Mouse (Mus musculus): ENCODE measurements around the gene Gm49387. TPM values are rescaled to one million over a fixed set of nuclear protein-coding genes. Genes with fewer than 3 reads are reported as not detected.

The Gm49387 gene
- total RNA-seq, 4 experiments from 2014 or later, result 0.46 to 1.1 (median 0.75) TPM; not detected in 1

- DNase-seq (ENCODE audit: low spot score), result no peak
Measured at GRCm38 (mm10) chr14:31576846-31577697, 63.6 kb downstream of the Gm49387 start.

GRCm38 (mm10) chr14:31575866-31576265 lies 64.8 kb downstream of the Gm49387 start:
- DNase-seq (ENCODE audit: low spot score), result no peak

GRCm38 (mm10) chr14:31574903-31575665 lies 65.6 kb downstream of the Gm49387 start:
- no peak for DNase-seq (ENCODE audit: low spot score)

GRCm38 (mm10) chr14:31572561-31573175 lies 68.0 kb downstream of the Gm49387 start:
- no peak for DNase-seq (ENCODE audit: low spot score)

- no peak for DNase-seq (ENCODE audit: low spot score)
Measured at GRCm38 (mm10) chr14:31571419-31571818, 69.3 kb downstream of the Gm49387 start.

GRCm38 (mm10) chr14:31570131-31570951 lies 70.3 kb downstream of the Gm49387 start:
- DNase-seq (ENCODE audit: low spot score), result no peak

GRCm38 (mm10) chr14:31569151-31569631 lies 71.5 kb downstream of the Gm49387 start:
- peak; percentile 48 for DNase-seq (ENCODE audit: low spot score)

- no peak for DNase-seq (ENCODE audit: low spot score)
Measured at GRCm38 (mm10) chr14:31565478-31566212, 75.0 kb downstream of the Gm49387 start.

GRCm38 (mm10) chr14:31564452-31565179 lies 76.1 kb downstream of the Gm49387 start:
- DNase-seq (ENCODE audit: low spot score), result peak; percentile 73

- no peak for DNase-seq (ENCODE audit: low spot score)
Measured at GRCm38 (mm10) chr14:31560886-31561285, 79.8 kb downstream of the Gm49387 start.

GRCm38 (mm10) chr14:31559216-31559615 lies 81.5 kb downstream of the Gm49387 start:
- no peak for DNase-seq (ENCODE audit: low spot score)

GRCm38 (mm10) chr14:31557784-31558183 lies 82.9 kb downstream of the Gm49387 start:
- DNase-seq (ENCODE audit: low spot score), result no peak

- no peak for DNase-seq (ENCODE audit: low spot score)
Measured at GRCm38 (mm10) chr14:31557273-31557672, 83.4 kb downstream of the Gm49387 start.

GRCm38 (mm10) chr14:31556526-31557260 lies 84.0 kb downstream of the Gm49387 start:
- no peak for DNase-seq (ENCODE audit: low spot score)

GRCm38 (mm10) chr14:31555963-31556434 lies 84.7 kb downstream of the Gm49387 start:
- no peak for DNase-seq (ENCODE audit: low spot score)

- no peak for DNase-seq (ENCODE audit: low spot score)
Measured at GRCm38 (mm10) chr14:31555021-31555420, 85.7 kb downstream of the Gm49387 start.

GRCm38 (mm10) chr14:31543885-31544442 lies 96.7 kb downstream of the Gm49387 start:
- no peak for DNase-seq (ENCODE audit: low spot score)

GRCm38 (mm10) chr14:31537298-31537697 lies 103.4 kb downstream of the Gm49387 start:
- peak; percentile 27 for DNase-seq (ENCODE audit: low spot score)

- no peak for DNase-seq (ENCODE audit: low spot score)
Measured at GRCm38 (mm10) chr14:31532656-31533055, 108.0 kb downstream of the Gm49387 start.

Data from heart, adult 8-10 months (tissue).